Mouse (Mus musculus) liver, adult 2 months (tissue): ENCODE measurements at regions not wholly inside any gene's neighbourhood (a gene's known extent, or its start where the extent isn't known, plus 50 kb on each side); places are given as distances from the start of the nearest gene placed in this dataset.

Source experiments
- CTCF ChIP-seq: fragments of 200-500 bp; IDR thresholded peaks from 2 replicates; pipeline ENCODE4 v1.5.1; 2011; ENCODE audit warnings: low read depth, low read length, control low read depth
- POLR2A ChIP-seq: fragments of 200-500 bp; IDR thresholded peaks from 2 replicates; pipeline ENCODE4 v1.6.1; 2011; ENCODE audit warnings: low read length, control low read depth; ENCODE audit not compliant: insufficient read depth; ENCODE audit errors: extremely low read depth

GRCm38 (mm10) chr2:169346107-169346506 lies 241.4 kb downstream of the Gm11011 start:
- TF ChIP-seq CTCF (no peak), POLR2A (no peak)
